Mouse (Mus musculus): ENCODE measurements around the gene Tpp1. TPM values are rescaled to one million over a fixed set of nuclear protein-coding genes. Genes with fewer than 3 reads are reported as not detected.

The Tpp1 gene
- polyA plus RNA-seq, 1 experiment from 2014 or later = 33.3 TPM

DNA sequence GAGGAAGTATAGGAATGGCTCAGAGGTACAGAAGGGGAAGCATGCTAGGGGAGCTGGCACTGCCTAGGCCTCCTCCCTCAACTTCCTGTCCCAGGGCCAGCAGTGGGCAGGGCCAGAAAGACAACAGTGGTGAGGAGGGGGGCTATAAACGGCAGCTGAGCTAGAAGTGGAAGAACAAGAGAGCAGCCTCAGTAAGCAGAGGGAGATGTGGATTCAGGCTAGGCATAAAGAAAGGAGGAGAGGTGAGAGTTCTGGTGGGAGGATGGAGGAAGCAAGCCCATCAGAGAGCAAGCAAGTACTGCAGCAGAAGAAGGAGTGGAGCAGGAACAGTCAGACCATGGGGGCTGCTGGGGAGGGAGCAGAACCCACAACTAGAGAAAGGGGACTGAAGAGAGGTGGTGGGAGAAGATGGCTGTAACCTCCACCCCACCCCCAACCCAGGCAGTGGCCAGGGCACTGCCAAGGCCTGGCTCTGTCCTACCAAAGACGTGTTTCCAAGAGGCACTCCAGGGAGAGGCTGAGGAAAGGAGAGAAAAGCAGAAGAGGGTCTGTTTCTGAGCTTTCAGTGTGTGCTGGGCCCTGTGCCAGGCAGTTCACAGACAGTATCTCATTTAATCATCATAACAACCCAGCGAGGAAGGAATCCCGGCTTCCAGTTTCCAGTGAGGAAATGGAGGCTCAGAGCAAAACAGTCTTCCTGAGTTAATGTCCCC, 26.7 kb upstream of the Tpp1 start:
- Histone ChIP-seq H3K27ac (peak overlapping the region; percentile 99), H3K9ac (replicated peaks) (peak overlapping the region; percentile 62), H3K27me3 (no peaks in the 10 kb centered on the region), H3K4me3 (replicated peaks) (peak overlapping the region; percentile 40), H3K36me3 (peaks cover 74% of the 10 kb centered on the region), H3K4me1 (replicated peaks) (peaks cover 53% of the 10 kb centered on the region), H3K9me3 (no peaks in the 10 kb centered on the region), H3K4me2 (peak overlapping the region; percentile 67)
- WGBS = 21% methylated on average over 4 of the region's 4 CpGs
- ATAC-seq (ENCODE audit: insufficient number of reproducible peaks, insufficient read depth, low FRiP score, low TSS enrichment, low read depth) = peak; percentile 91

DNA sequence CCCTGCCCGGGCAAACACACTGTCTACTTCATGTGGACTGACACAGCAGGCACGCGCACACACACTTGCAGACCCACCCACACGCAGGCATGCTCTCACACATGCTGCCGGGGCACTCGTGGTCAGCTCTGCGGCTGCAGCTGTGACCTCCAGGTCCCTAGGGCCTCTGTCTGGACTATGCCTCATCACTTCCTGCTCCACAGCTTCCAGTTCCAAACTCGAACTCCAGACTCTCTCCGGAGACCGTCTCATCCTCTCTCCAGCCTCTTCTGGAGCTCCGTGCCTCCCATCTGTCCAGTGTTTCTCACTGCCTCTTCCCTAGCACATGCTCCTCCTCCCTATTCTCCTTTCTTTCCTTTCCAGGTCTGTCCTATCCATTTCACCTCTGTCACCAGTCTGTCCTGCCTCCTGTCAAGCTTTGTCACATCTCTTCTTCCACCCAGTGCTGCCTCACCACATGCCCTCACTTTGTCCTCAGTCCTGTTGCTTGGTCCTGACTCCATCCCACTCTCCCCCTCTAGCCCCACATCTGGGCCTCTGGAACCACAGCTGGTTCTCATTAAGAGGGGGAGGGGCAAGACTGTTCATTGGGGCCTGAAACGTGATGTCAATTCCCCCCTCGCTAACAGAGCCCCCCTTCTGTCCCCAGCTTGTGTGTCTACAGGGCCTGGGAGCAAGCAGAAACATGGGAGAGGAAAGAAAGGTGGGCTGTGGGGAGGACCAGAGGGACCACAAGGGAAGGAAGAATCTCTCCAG, 25.9 kb upstream of the Tpp1 start:
- H3K36me3 ChIP-seq = peaks cover 71% of the 10 kb centered on the region
- peak overlapping the region; percentile 99 for H3K27ac ChIP-seq
- peak overlapping the region; percentile 62 for H3K9ac ChIP-seq (replicated peaks)
- peaks cover 52% of the 10 kb centered on the region for H3K4me1 ChIP-seq (replicated peaks)
- 13% methylated on average over 13 of the region's 13 CpGs for WGBS
- no peaks in the 10 kb centered on the region for H3K27me3 ChIP-seq
- H3K4me2 ChIP-seq = peak overlapping the region; percentile 67
- ATAC-seq (ENCODE audit: insufficient number of reproducible peaks, insufficient read depth, low FRiP score, low TSS enrichment, low read depth) = peak; percentile 94
- peak overlapping the region; percentile 40 for H3K4me3 ChIP-seq (replicated peaks)
- H3K9me3 ChIP-seq = no peaks in the 10 kb centered on the region

DNA sequence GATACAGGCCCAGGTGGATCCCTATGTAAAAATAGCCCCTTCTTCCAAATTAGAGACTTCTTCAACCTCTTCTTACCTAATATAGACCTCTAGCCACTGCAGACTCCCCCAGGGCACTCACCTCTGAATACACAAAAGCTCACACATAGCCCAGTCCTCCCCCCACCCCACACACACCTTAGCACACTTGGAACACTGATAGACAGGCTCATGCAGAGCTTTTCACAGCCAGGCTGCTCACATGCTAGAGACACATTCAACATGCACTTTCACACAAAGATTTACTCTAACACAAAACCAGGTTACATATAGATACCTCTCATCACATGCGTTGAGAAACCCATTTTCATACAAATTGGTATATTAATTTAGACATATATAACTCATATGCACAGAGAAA, 25.3 kb upstream of the Tpp1 start:
- WGBS = 85% methylated on average over 1 of the region's 1 CpGs
- H3K36me3 ChIP-seq = peaks cover 71% of the 10 kb centered on the region

DNA sequence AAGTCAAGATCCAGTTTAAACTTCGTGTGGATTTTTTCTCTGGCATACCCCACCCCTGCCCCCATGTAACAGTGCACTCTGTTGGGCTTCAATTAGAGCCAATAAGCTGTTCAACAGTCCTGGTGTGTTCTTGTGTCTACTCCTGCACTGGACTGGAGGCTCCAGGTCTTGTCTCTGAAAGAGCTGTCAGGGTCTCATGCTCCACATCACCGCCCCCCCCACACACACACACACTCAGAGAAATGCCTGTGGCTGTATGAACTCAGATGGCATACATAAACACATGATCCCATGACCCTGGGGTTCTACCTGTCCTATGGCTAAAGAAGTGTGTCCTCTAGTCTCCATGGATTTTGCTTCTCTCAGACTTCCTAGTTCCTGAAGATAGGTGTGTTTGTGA, 24.0 kb upstream of the Tpp1 start:
- no peaks in the 10 kb centered on the region for H3K9me3 ChIP-seq
- H3K27me3 ChIP-seq = no peaks in the 10 kb centered on the region
- H3K36me3 ChIP-seq = peaks cover 71% of the 10 kb centered on the region
- H3K9ac ChIP-seq (replicated peaks) = no peak overlapping the region
- no peak overlapping the region for H3K4me3 ChIP-seq (replicated peaks)
- peaks cover 54% of the 10 kb centered on the region for H3K4me1 ChIP-seq (replicated peaks)
- 88% methylated on average over 2 of the region's 2 CpGs for WGBS
- no peak for ATAC-seq (ENCODE audit: insufficient number of reproducible peaks, insufficient read depth, low FRiP score, low TSS enrichment, low read depth)
- no peak overlapping the region for H3K4me2 ChIP-seq
- no peak overlapping the region for H3K27ac ChIP-seq

More for the DNA sequence above, 25.3 kb upstream of the Tpp1 start:
- Histone ChIP-seq H3K9ac (replicated peaks) (no peak overlapping the region), H3K9me3 (no peaks in the 10 kb centered on the region), H3K27me3 (no peaks in the 10 kb centered on the region), H3K4me2 (peak overlapping the region; percentile 67), H3K4me1 (replicated peaks) (peaks cover 52% of the 10 kb centered on the region), H3K27ac (peak overlapping the region; percentile 99), H3K4me3 (replicated peaks) (peak overlapping the region; percentile 40)
- no peak for ATAC-seq (ENCODE audit: insufficient number of reproducible peaks, insufficient read depth, low FRiP score, low TSS enrichment, low read depth)

DNA sequence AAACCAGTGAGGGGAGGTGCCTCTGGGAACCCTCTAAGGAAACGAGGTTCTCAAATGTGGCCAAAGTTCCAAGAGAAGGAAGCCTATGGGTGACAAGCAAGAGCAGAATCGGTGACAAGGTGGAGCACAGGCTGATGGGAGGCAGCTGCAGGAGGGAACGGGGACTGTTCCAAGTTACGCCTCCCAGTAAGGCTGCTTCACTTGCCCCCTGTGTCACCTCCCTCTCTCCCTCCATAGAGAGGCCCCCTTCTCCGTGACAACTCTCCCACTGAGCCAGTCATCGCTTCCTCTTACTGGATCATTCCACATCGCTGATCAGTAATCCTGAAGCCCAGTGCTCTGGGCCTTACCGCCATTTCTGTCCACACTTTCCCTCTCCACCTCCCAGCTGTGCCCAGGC, 22.6 kb upstream of the Tpp1 start:
- Histone ChIP-seq H3K4me3 (replicated peaks) (no peak overlapping the region), H3K27me3 (no peaks in the 10 kb centered on the region), H3K9me3 (no peaks in the 10 kb centered on the region), H3K9ac (replicated peaks) (no peak overlapping the region; the same call in 1 of the 2 replicates), H3K4me1 (replicated peaks) (peaks cover 51% of the 10 kb centered on the region), H3K36me3 (peaks cover 73% of the 10 kb centered on the region), H3K27ac (no peak overlapping the region), H3K4me2 (no peak overlapping the region)
- ATAC-seq (ENCODE audit: insufficient number of reproducible peaks, insufficient read depth, low FRiP score, low TSS enrichment, low read depth) = no peak
- 67% methylated on average over 8 of the region's 8 CpGs for WGBS

DNA sequence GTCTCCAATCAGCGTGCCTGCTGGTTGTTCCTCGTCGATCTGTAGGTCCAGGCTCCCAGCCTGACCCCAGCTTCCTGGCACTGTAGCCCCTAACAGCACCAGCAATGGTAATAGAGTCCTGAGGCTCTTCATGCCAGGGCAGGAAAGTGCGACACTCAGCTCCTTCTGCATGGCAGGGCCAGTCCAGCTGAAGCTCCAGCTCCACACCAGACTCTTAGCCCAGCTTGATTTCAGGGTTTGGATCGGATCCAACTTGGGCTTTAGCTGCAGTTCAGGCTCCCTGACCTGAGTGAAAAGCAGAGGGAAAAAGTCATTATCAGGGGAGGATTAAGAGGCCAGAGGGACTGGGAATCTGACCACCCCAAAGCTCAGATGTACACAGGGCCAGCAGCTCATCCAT, 21.0 kb upstream of the Tpp1 start:
- Histone ChIP-seq H3K36me3 (peaks cover 79% of the 10 kb centered on the region), H3K4me2 (no peak overlapping the region), H3K9me3 (no peaks in the 10 kb centered on the region), H3K27me3 (no peaks in the 10 kb centered on the region), H3K4me3 (replicated peaks) (no peak overlapping the region), H3K27ac (no peak overlapping the region), H3K4me1 (replicated peaks) (peaks cover 48% of the 10 kb centered on the region), H3K9ac (replicated peaks) (no peak overlapping the region)
- WGBS = 86% methylated on average over 5 of the region's 5 CpGs
- no peak for ATAC-seq (ENCODE audit: insufficient number of reproducible peaks, insufficient read depth, low FRiP score, low TSS enrichment, low read depth)

- H3K27ac ChIP-seq = no peak overlapping the region
- H3K4me3 ChIP-seq (replicated peaks) = no peak overlapping the region
- no peaks in the 10 kb centered on the region for H3K9me3 ChIP-seq
- no peaks in the 10 kb centered on the region for H3K27me3 ChIP-seq
- H3K4me2 ChIP-seq = no peak overlapping the region
- ATAC-seq (ENCODE audit: insufficient number of reproducible peaks, insufficient read depth, low FRiP score, low TSS enrichment, low read depth) = no peak
- WGBS = 94% methylated on average over 15 of the region's 15 CpGs
- H3K9ac ChIP-seq (replicated peaks) = no peak overlapping the region
- peaks cover 48% of the 10 kb centered on the region for H3K4me1 ChIP-seq (replicated peaks)
- H3K36me3 ChIP-seq = peaks cover 86% of the 10 kb centered on the region
Measured at GRCm38 (mm10) chr7:105772331-105772730, 20.3 kb upstream of the Tpp1 start.

DNA sequence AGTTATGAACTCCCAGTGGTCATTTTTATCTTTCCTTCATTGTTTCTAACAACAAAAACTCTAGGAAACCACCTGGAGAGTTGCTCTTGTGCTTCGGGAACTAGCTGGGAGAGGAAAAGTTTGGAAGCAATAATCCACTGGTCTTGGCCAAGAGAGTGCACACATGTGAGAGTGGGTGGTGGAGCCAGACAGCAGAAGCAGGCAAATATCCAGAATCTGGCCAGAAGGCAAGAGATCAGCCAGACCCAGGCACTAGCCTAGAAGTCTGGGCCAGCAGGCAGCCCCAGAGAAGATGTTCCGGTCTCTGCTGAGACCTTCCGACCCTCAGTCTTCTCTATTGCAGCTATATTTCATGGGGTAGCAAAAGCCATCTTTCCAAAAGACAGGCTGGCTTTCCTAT, 17.9 kb upstream of the Tpp1 start:
- Histone ChIP-seq H3K27ac (no peak overlapping the region), H3K4me2 (no peak overlapping the region), H3K36me3 (peaks cover 92% of the 10 kb centered on the region), H3K9ac (replicated peaks) (no peak overlapping the region), H3K9me3 (no peaks in the 10 kb centered on the region), H3K4me3 (replicated peaks) (no peak overlapping the region), H3K4me1 (replicated peaks) (peaks cover 34% of the 10 kb centered on the region), H3K27me3 (no peaks in the 10 kb centered on the region)
- ATAC-seq (ENCODE audit: insufficient number of reproducible peaks, insufficient read depth, low FRiP score, low TSS enrichment, low read depth) = no peak
- WGBS = 89% methylated on average over 3 of the region's 3 CpGs

DNA sequence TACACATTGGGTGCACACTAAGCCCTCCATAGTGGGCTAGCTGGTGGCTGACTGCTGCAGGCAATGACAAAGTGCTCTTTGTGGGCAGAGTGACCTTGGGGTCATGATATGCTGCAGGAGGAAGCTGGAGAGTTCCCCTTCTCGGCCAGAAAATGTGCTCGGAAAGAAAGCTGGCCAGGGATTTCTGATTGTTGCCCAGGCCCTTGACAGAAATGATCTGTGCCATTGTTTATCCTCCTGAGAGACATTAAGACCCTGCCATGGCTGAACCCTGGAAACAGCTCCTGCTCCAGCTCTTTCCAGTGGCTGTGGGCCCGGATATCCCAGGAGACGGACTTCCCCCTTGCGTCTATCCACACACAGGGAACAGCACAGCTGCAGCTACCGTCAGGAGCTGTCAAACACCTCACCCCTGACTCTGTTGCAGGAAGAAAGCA, 15.7 kb upstream of the Tpp1 start:
- Histone ChIP-seq H3K9ac (replicated peaks) (no peak overlapping the region), H3K4me3 (replicated peaks) (no peak overlapping the region), H3K36me3 (peaks cover 96% of the 10 kb centered on the region), H3K4me2 (peak overlapping the region; percentile 30), H3K27me3 (peaks cover 12% of the 10 kb centered on the region), H3K9me3 (no peaks in the 10 kb centered on the region), H3K4me1 (replicated peaks) (peaks cover 28% of the 10 kb centered on the region), H3K27ac (peak overlapping the region; percentile 74)
- WGBS = 21% methylated on average over 6 of the region's 6 CpGs
- ATAC-seq (ENCODE audit: insufficient number of reproducible peaks, insufficient read depth, low FRiP score, low TSS enrichment, low read depth) = no peak

GRCm38 (mm10) chr7:105764331-105764730, 12.3 kb upstream of the Tpp1 start:
- 93% methylated on average over 11 of the region's 11 CpGs for WGBS
- peaks cover 88% of the 10 kb centered on the region for H3K36me3 ChIP-seq
- H3K4me3 ChIP-seq (replicated peaks) = no peak overlapping the region
- H3K27ac ChIP-seq = no peak overlapping the region
- H3K9ac ChIP-seq (replicated peaks) = no peak overlapping the region
- H3K27me3 ChIP-seq = peaks cover 12% of the 10 kb centered on the region
- peaks cover 25% of the 10 kb centered on the region for H3K4me1 ChIP-seq (replicated peaks)
- H3K4me2 ChIP-seq = no peak overlapping the region
- ATAC-seq (ENCODE audit: insufficient number of reproducible peaks, insufficient read depth, low FRiP score, low TSS enrichment, low read depth) = no peak
- no peaks in the 10 kb centered on the region for H3K9me3 ChIP-seq

DNA sequence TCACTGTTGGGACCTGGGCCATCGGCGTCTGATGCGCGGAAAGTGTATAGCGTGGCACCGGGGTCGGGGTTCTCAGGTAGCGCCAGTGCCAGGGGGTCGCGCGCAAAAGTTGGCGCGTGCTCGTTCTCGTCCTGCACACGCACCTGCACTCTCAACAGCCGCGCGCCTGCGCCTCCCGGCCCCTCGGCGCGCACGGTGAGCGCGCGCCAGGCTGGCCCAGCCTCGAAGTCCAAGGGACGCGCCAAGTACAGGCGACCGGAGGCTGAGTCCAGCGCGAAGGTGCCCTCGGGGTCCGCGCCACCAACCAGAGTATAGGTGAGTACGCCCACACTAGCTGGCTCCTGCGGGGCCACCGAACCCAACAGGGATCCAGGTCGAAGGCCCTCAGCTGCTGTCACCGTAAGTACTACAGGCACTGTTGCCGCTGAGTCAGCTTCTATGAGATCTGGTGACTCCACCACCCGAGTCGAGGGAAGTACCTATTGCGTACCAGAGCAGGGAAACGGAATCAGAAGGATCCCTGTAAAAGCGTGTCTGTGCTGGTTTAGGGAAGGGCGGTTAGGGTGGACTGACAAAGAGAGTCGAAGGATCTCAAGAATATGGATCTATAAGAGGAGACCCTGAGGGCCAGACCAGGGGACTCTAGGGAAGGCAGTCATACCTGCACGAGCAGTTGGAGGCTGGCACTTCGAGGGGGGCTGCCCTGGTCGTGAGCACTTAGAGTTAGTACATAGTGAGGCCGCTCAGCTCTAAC, 10.7 kb upstream of the Tpp1 start:
- Histone ChIP-seq H3K27ac (no peak overlapping the region), H3K4me3 (replicated peaks) (no peak overlapping the region), H3K4me2 (peak overlapping the region; percentile 27), H3K9ac (replicated peaks) (no peak overlapping the region), H3K4me1 (replicated peaks) (peaks cover 9% of the 10 kb centered on the region), H3K9me3 (no peaks in the 10 kb centered on the region), H3K36me3 (peaks cover 89% of the 10 kb centered on the region), H3K27me3 (peaks cover 12% of the 10 kb centered on the region)
- WGBS = 32% methylated on average over 55 of the region's 55 CpGs
- no peak for ATAC-seq (ENCODE audit: insufficient number of reproducible peaks, insufficient read depth, low FRiP score, low TSS enrichment, low read depth)

All from limb, embryonic 12.5 days (tissue).